Mouse (Mus musculus) intestine, embryonic 16.5 days (tissue): ENCODE results near the gene Lifr. TPM values are rescaled to one million over a fixed set of nuclear protein-coding genes. Genes with fewer than 3 reads are reported as not detected.
A peak's percentile ranks its signal among the peaks of the same experiment; 100 is the strongest.

ENCODE experiments used
- ATAC-seq: fragments of 200-750 bp; cut with Nextera tagmentation; 2 replicates; pipeline ENCODE4 v1.8.0; 2017; ENCODE audit warnings: moderate TSS enrichment, moderate library complexity
- H3K27ac ChIP-seq: fragments of 300-500 bp; sonication (generic); 2 replicates; pipeline ENCODE4 v1.5.1; 2014; ENCODE audit warnings: mild to moderate bottlenecking, low read length
- H3K27me3 ChIP-seq: fragments of 300-500 bp; sonication (generic); replicated peaks from 2 replicates; pipeline ENCODE4 v1.6.1; 2014; ENCODE audit warnings: low read length, control low read depth, mixed read lengths; ENCODE audit not compliant: control insufficient read depth, insufficient read depth
- H3K36me3 ChIP-seq: fragments of 300-500 bp; sonication (generic); 2 replicates; pipeline ENCODE4 v1.6.1; 2014; ENCODE audit warnings: low read length, control low read depth; ENCODE audit not compliant: control insufficient read depth, insufficient read depth
- H3K4me1 ChIP-seq: fragments of 300-500 bp; sonication (generic); 2 replicates; pipeline ENCODE4 v1.6.1; 2014; ENCODE audit warnings: low read length, control low read depth, mixed read lengths; ENCODE audit not compliant: control insufficient read depth, insufficient read depth
- H3K4me2 ChIP-seq: fragments of 300-500 bp; sonication (generic); 2 replicates; pipeline ENCODE4 v1.6.1; 2014; ENCODE audit warnings: low read depth, low read length, control low read depth
- H3K4me3 ChIP-seq: fragments of 300-500 bp; sonication (generic); 2 replicates; pipeline ENCODE4 v1.5.1; 2014; ENCODE audit warnings: mild to moderate bottlenecking, low read length
- H3K9ac ChIP-seq: fragments of 300-500 bp; sonication (generic); 2 replicates; pipeline ENCODE4 v1.6.1; 2014; ENCODE audit warnings: low read depth, low read length
- H3K9me3 ChIP-seq: fragments of 300-500 bp; sonication (generic); 2 replicates; pipeline ENCODE4 v1.6.1; 2016; ENCODE audit warnings: low read length, control low read depth; ENCODE audit not compliant: control insufficient read depth
- WGBS: fragments of 180-500 bp; shearing (Covaris S2); extraction: QIAGEN DNeasy Blood & Tissue Kit; methylation state at CpG from one replicate; pipeline ENCODE4 v1.1.7; 2014; 5-methylcytosine and 5-hydroxymethylcytosine counted together
- polyA plus RNA-seq: library from polyadenylated mRNA; unstranded; fragments of >200 nt; fragmentation: Nextera tagmentation; extraction: Ambion mirVana; gene quantifications from 2 replicates; pipeline ENCODE4 v1.2.1, GENCODE M21; 2015

Lifr gene
- polyA plus RNA-seq, 1 experiment from 2014 or later: 11.6 TPM

DNA sequence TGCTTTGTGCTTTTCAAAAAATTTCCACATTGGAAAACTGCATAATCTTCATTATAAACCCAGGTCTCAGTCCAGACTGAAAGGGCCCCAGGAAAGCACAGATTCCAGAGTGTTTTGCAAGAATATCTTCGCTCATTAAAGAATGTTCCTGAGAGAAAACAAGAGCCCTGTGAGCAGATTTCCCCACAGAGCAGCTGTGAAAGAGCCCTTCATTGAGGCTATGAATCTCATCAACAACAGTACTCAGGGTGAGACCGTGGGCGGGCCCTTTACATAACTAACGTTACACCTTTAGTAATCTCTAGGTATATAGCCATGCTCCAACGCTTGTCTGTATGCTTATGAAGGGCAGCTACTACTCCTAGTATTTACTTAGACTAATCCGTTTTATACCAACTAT is 27.5 kb downstream of the Lifr start:
- H3K36me3 ChIP-seq: no peaks in the 10 kb centered on the region
- no peak for ATAC-seq
- H3K27me3 ChIP-seq: no peaks in the 10 kb centered on the region
- no peak overlapping the region for H3K4me2 ChIP-seq
- no peak overlapping the region for H3K27ac ChIP-seq
- WGBS: 75% methylated on average over 6 of the region's 6 CpGs
- no peak overlapping the region for H3K4me3 ChIP-seq
- H3K9ac ChIP-seq: no peak overlapping the region
- H3K4me1 ChIP-seq: no peaks in the 10 kb centered on the region
- H3K9me3 ChIP-seq: no peaks in the 10 kb centered on the region

- Histone ChIP-seq H3K27me3 (no peaks in the 10 kb centered on the region), H3K9me3 (no peaks in the 10 kb centered on the region), H3K36me3 (no peaks in the 10 kb centered on the region), H3K4me1 (no peaks in the 10 kb centered on the region), H3K4me3 (no peak overlapping the region), H3K27ac (no peak overlapping the region), H3K9ac (no peak overlapping the region), H3K4me2 (no peak overlapping the region)
- peak; percentile 59; the same call in 1 of the 2 replicates for ATAC-seq
- 19% methylated on average over 5 of the region's 5 CpGs for WGBS
These were observed 28.4 kb downstream of the Lifr start for GRCm38 (mm10) chr15:7118849-7119248.

DNA sequence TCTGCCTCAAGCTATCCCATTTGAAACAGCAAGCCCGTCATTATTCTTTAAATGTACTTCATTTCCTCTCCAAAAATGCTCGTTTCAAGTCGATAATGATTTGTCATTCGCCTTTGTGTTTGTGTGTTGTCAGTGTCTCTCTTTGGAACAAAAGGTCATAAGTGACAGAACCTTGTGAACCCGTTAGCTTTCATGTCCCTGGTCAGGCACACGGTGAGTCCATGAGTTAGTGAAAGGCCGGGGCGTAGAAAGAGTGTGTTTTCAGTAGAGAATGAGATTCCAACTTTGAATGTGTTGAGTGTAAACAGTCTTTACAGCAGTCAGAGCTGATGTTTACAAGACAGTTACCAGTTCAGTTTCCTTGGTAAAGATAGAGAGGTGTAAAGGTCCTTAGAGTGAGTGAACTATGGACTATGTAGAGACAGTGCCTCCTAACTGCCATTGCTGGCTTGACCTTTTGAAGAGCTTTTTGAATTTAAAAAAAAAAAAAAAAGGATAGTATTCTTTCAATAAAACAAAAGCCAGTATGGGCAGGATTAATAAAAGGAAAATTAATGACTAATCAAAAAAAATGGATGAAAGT is 29.6 kb downstream of the Lifr start:
- WGBS: 56% methylated on average over 8 of the region's 8 CpGs
- Histone ChIP-seq H3K9me3 (no peaks in the 10 kb centered on the region), H3K4me1 (no peaks in the 10 kb centered on the region), H3K9ac (no peak overlapping the region), H3K36me3 (no peaks in the 10 kb centered on the region), H3K27ac (no peak overlapping the region), H3K4me3 (no peak overlapping the region), H3K4me2 (no peak overlapping the region), H3K27me3 (no peaks in the 10 kb centered on the region)
- ATAC-seq: no peak

- Histone ChIP-seq H3K27me3 (no peaks in the 10 kb centered on the region), H3K4me3 (no peak overlapping the region), H3K36me3 (no peaks in the 10 kb centered on the region), H3K9me3 (no peaks in the 10 kb centered on the region), H3K27ac (no peak overlapping the region), H3K4me1 (no peaks in the 10 kb centered on the region), H3K9ac (no peak overlapping the region), H3K4me2 (no peak overlapping the region)
- ATAC-seq: no peak
- 63% methylated on average over 5 of the region's 5 CpGs for WGBS
These were observed 33.5 kb downstream of the Lifr start for GRCm38 (mm10) chr15:7123781-7124450.

- no peak overlapping the region for H3K4me2 ChIP-seq
- no peak overlapping the region for H3K27ac ChIP-seq
- H3K4me3 ChIP-seq: no peak overlapping the region
- H3K36me3 ChIP-seq: no peaks in the 10 kb centered on the region
- ATAC-seq: no peak
- H3K9ac ChIP-seq: no peak overlapping the region
- WGBS: 60% methylated on average over 1 of the region's 1 CpGs
- no peaks in the 10 kb centered on the region for H3K27me3 ChIP-seq
- no peaks in the 10 kb centered on the region for H3K9me3 ChIP-seq
- H3K4me1 ChIP-seq: no peaks in the 10 kb centered on the region
These were observed 35.8 kb downstream of the Lifr start for GRCm38 (mm10) chr15:7126171-7126570.

DNA sequence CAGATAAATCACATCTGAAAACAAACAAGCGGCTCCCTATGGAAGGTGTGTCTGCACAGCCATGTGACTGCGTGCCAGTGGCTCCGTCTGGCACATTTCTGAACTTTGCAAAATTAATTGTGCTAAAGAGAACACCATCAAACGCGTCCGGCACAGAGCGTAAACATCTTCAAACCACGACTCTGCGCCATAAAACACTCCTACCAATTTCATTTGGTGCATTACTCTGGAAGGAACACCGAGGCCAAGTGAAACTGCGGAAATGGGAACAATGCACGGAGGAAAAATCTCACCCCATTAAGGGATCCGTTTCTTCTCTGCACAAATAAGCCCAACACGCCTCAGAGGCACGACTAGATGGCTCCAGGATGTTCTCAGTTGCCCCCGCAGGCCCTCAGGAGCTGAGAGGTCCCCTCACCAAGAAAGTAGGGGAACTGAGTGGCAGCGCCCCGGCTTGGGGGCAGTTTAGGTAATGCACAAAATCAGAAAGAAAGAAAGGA is 38.3 kb downstream of the Lifr start:
- Histone ChIP-seq H3K27ac (peak overlapping the region; percentile 90), H3K9me3 (no peaks in the 10 kb centered on the region), H3K9ac (peak overlapping the region; percentile 75), H3K27me3 (0 out of 2 replicates have a peak, but pooled peaks cover 2% of the 10 kb centered on the region), H3K36me3 (no peaks in the 10 kb centered on the region), H3K4me3 (peak overlapping the region; percentile 71), H3K4me2 (peak overlapping the region; percentile 79), H3K4me1 (0 out of 2 replicates have a peak, but pooled peaks cover 5% of the 10 kb centered on the region)
- ATAC-seq: peak; percentile 13
- WGBS: 1% methylated on average over 18 of the region's 18 CpGs

- under 1% methylated on average over 99 of the region's 116 CpGs for WGBS
- H3K9me3 ChIP-seq: no peaks in the 10 kb centered on the region
- H3K4me2 ChIP-seq: peak overlapping the region; percentile 79
- H3K9ac ChIP-seq: peak overlapping the region; percentile 75
- H3K4me3 ChIP-seq: peak overlapping the region; percentile 71
- 0 out of 2 replicates have a peak, but pooled peaks cover 2% of the 10 kb centered on the region for H3K27me3 ChIP-seq
- ATAC-seq: peak; percentile 93
- H3K36me3 ChIP-seq: no peaks in the 10 kb centered on the region
- H3K27ac ChIP-seq: peak overlapping the region; percentile 90
- 0 out of 2 replicates have a peak, but pooled peaks cover 5% of the 10 kb centered on the region for H3K4me1 ChIP-seq
These were observed 38.9 kb downstream of the Lifr start for GRCm38 (mm10) chr15:7129127-7129943.

- Histone ChIP-seq H3K9ac (peak overlapping the region; percentile 75), H3K4me1 (0 out of 2 replicates have a peak, but pooled peaks cover 5% of the 10 kb centered on the region), H3K27ac (peak overlapping the region; percentile 67; the same call in 1 of the 2 replicates), H3K36me3 (no peaks in the 10 kb centered on the region), H3K4me3 (peak overlapping the region; percentile 71), H3K9me3 (no peaks in the 10 kb centered on the region), H3K4me2 (peak overlapping the region; percentile 79), H3K27me3 (0 out of 2 replicates have a peak, but pooled peaks cover 2% of the 10 kb centered on the region)
- WGBS: under 1% methylated on average over 16 of the region's 16 CpGs
- no peak; the same call in 1 of the 2 replicates for ATAC-seq
These were observed 39.5 kb downstream of the Lifr start for GRCm38 (mm10) chr15:7129944-7130287.

- Histone ChIP-seq H3K27ac (no peak overlapping the region), H3K4me1 (0 out of 2 replicates have a peak, but pooled peaks cover 5% of the 10 kb centered on the region), H3K9ac (no peak overlapping the region; the same call in 1 of the 2 replicates), H3K4me2 (peak overlapping the region; percentile 79), H3K36me3 (no peaks in the 10 kb centered on the region), H3K9me3 (no peaks in the 10 kb centered on the region), H3K27me3 (0 out of 2 replicates have a peak, but pooled peaks cover 2% of the 10 kb centered on the region), H3K4me3 (peak overlapping the region; percentile 71)
- no peak for ATAC-seq
- WGBS: 32% methylated on average over 7 of the region's 7 CpGs
These were observed 40.3 kb downstream of the Lifr start for GRCm38 (mm10) chr15:7130691-7131225.
